Mouse (Mus musculus) thymus, adult 2 months (tissue): ENCODE results near the gene Ttll9.

ENCODE experiments used
- CTCF ChIP-seq: fragments of 200-500 bp; IDR thresholded peaks from 2 replicates; pipeline ENCODE4 v1.5.1; 2012; ENCODE audit warnings: mild to moderate bottlenecking, control low read depth, low read length, moderate library complexity, borderline replicate concordance; ENCODE audit not compliant: control insufficient read depth, poor library complexity, insufficient read depth; ENCODE audit errors: extremely low read depth
- POLR2A ChIP-seq: fragments of 200-500 bp; IDR thresholded peaks from 2 replicates; pipeline ENCODE4 v1.6.1; 2012; ENCODE audit warnings: mild to moderate bottlenecking, low read length, control low read depth, moderate library complexity; ENCODE audit not compliant: control insufficient read depth, poor library complexity, insufficient read depth; ENCODE audit errors: extremely low read depth

DNA sequence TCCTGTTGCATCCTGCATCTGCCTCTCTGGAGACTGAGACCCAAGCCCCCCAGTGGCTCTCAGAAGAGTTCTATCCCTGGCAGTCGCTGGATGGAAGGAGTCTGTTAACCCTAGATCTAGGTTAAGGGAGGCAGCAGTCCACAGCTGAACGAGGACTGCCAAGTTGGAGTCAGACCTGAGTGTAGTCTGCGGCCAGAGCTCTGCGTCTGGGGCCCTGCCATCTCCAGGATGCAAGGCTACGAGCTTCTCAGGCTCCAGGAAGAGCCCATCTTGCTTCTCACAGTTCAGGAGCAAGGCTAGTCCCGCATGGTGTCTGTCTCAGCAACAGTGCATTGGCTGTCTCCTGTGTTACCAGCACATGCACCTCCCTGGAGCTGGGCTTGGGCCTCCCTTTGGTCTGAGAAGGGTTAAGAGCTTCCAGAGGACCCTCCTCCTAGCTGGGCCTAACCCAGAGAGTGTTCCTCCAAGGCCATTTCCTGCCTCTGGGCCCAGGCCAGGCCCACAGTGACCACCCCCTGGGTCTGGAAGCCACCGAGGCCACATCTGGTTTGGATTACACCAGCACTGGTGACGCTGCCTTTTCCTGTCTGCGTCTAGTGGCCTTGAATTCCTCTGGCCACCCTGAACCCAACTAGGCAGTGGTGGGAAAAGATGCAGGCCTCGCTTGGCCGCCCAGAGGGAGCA is 37.0 kb upstream of the Ttll9 start:
- TF ChIP-seq CTCF, result no peak
- TF ChIP-seq POLR2A, result no peak
